Mouse (Mus musculus) neutrophil, adult 65 days (primary cell): ENCODE data around the gene Rgs12. TPM values are rescaled to one million over a fixed set of nuclear protein-coding genes. Genes with fewer than 3 reads are reported as not detected.

Experiments
- total RNA-seq: library from RNA; stranded (reverse); gene quantifications from 2 replicates; pipeline ENCODE4 v1.2.4, GENCODE M21; 2023

The Rgs12 gene
- total RNA-seq = 4.8 and 7.9 TPM in 2 replicates

DNA sequence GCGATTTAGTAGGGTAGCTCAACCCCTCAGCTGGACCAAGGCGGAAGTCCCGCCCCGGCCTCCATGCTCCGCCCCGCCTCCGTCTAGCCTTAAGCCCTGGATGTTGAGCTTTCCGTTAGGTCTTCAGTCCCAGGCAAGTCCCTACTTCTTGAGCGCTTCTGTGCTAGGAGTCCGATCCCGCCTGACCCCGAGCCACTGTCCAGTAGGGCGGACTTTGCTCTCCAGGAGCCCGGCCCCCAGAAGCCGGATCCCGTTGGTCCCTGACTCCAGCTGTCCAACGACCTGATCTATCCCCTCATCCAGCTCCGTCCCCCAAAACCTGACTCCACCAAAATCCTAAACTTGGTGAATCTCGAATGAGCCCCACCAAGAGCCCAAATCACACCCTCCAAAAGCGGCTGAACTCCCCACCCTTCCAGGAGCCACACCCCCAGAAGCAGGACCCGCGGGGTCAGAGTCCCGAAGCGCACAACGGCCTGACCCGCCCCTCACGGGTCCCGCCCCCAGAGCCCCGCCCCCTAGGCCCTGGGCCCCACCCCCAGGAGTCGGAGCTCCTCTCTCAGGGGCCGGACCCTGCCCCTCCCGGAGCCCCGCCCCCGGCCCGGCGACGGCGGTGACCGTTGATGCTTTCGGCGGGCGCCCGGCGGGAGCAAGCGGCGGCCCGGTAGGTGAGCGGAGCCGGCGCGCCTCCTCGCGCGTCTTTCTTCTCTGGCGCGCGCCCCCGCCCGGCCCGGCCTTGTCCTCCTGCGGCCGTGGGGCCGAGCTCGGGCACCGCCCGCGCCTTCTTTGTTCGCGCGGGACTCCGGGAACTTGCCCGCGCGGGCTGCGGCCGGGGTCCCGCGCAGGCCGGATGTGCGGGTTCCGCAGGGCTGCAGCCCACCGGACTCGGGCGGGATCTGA lies at the start of gene Rgs12:
Gene Rgs12 (plus strand): TSS at position 585 of the 900 bp plus-strand sequence.

DNA sequence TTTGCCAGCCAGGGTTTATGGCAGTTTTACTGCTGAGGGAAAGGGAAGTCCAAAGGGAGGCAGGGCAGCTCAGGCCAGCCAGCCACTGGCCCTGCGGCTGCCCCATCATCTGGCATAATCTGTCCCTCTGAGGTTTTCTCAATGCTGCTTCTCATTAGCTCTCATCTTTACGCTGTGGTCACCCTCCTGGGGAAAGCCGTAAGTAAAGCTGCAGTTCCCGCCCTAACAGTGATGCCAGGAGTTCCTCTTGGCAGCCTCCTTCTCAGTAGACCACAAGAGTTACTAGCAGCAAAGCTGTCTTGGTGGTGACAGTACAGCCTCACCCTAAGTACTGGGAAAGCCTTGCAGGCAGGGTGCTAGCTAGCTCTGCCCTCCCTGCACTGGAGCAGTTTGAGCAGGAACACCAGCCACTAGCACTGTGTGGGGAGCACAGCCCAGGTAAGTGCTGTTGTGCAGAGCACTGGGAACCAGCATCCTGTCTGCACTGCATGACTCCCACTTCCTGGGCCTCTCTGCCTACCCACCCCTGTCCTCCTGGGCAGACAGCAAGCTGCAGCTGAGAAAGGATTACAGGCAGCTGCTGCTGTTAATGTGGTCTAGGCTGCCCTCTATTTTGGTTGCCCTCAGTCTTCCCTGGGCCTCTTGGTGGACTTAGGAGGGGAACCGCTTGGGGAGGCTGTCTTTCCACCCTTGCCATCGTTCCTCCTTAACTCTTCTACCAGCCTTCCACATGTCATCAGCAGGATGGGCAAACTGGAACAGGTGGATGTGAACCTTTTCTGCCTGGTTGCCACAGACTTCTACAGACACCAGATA lies 41.1 kb upstream of the Rgs12 start, which contains the start of gene Msantd1:
Gene Msantd1 (plus strand): TSS at position 103 of the 816 bp plus-strand sequence.

DNA sequence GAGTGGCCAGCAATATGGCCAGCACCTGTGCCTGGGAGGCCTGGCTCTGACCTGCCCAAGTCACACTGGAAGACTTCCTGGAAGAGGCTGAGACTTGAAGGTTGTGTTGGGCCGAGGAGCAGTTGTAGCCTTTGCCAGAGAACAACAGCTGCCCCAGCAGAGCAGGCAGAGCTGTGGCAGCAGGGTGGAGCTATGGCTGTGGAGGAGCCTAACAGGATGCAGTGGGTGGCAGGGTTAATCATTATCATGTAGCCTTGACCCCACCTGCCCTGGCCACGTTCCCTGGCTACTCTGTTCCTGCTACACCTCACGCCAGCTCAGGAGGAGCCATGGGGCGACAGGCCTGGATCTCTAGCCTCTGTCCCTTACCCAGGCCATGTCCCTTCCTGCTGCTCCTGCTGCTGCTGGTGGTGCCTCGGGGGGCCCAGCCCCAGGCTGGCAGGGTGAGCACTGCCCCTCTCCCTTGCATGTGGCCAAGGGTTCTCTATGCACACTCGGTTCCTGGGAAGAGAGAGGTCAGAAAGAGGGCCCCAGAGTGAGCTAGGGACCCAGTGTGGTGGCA lies 92.1 kb downstream of the Rgs12 start, which contains the start of gene Hgfac:
Gene Hgfac (plus strand): TSS at position 242 of the 562 bp plus-strand sequence.

DNA sequence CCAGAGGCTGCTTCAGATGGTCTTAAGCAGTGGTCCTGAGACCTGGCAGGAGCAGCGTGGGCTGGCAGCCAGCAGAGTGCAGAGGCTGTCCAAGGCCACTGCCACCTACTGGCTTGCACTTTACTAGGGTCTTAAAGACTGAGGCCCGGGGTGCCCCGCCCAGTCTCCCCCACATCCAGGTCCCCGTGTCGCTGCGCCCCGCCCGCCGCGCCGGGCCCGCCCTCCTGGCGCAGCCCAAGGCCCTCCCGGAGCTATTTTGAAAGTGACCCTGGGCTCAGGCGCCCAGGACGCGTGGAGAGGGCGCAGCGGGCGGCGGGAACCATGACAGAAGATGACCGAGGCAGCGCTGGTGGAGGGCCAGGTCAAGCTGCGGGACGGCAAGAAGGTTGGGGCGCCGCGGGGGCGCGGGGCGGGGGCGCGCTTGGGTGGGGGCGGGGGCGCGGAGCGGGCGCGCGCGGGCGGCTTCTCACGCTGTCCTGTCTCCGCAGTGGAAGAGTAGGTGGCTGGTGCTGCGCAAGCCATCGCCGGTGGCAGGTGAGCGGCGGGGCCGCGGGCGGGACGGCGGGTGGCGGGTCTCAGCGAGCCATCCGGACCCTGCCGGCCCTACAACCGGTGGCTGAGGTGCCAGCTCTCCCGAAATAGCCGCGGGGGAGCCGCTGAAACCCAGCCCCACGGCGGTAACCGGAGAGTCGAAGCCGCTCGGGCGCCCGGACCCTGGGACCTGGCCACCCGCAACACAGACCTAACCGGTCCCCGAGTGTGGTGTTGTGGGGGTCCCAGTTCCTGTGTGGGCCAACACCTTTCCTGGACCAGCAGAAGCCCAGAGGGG lies 107.6 kb downstream of the Rgs12 start, which contains the start of gene Dok7:
Gene Dok7 (plus strand): TSS at position 163 of the 829 bp plus-strand sequence.

Other genes with a start within 250 kb of the Rgs12 start
- 20.4 and 31.1 TPM in 2 replicates for gene Htt, start 187.7 kb upstream of the Rgs12 start, total RNA-seq
- gene Msantd1, start 41.4 kb upstream of the Rgs12 start, total RNA-seq = 0.73 and 1.2 TPM in 2 replicates
- gene Hgfac, start 92.1 kb downstream of the Rgs12 start, total RNA-seq = not detected in 2 replicates
- not detected in 2 replicates for gene Dok7, start 107.3 kb downstream of the Rgs12 start, total RNA-seq
- gene Lrpap1, start 156.3 kb downstream of the Rgs12 start, total RNA-seq = 32.5 and 40.8 TPM in 2 replicates